In genomic region chr10:80133226-80133849, GRCm38 (mm10) we compare ENCODE assay signal across 9 mouse cellular contexts. TPM values are rescaled to one million over a fixed set of nuclear protein-coding genes. Genes with fewer than 3 reads are reported as not detected.
DNase-seq lines count a peak whose midpoint lies in the region; ATAC-seq and TF ChIP-seq lines count a peak whose summit lies in the region.
"Had no signal": no experiment of that assay in that cellular context is flagged by ENCODE, and none has a peak within 500 bp of the region (broad histone marks: within the 10 kb centered on the region; RNA-seq: fewer than 3 reads in every experiment).

No protein-coding gene starts in this region.

- no peak for TF ChIP-seq POLR2A in bone marrow, adult 2 months (IDR thresholded peaks at IDR 0.05; ENCODE audit: borderline replicate concordance, control insufficient read depth, low read depth, low read length)

- intact Hi-C loops in left cerebral cortex, postnatal 4 days (cut with DNase I): no loop called here

- 0 out of 2 replicates have a peak, but pooled peaks have one; percentile 7 for TF ChIP-seq CTCF in lung, embryonic 14.5 days (IDR thresholded peaks at IDR 0.05; ENCODE audit: low read depth)
- TF ChIP-seq CTCF in bone marrow, adult 2 months (IDR thresholded peaks at IDR 0.05; ENCODE audit: control insufficient read depth, insufficient read depth, low read length): no peak

- no peak overlapping the region for H3K27ac ChIP-seq in lung, embryonic 14.5 days (ENCODE audit: low read depth)
- H3K27ac ChIP-seq in bone marrow, adult 2 months (ENCODE audit: control insufficient read depth, insufficient read depth, low read depth, low read length, poor library complexity): peak overlapping the region; percentile 1; the same call in 1 of the 2 replicates

- 66% methylated on average over 8 of the region's 8 CpGs for WGBS in lung, embryonic 14.5 days
- 35% methylated on average over 8 of the region's 8 CpGs for WGBS in bone marrow, adult 2 months

- H3K9me3 ChIP-seq in lung, embryonic 14.5 days (ENCODE audit: low read depth, low read length): no peaks in the 10 kb centered on the region
- H3K9me3 ChIP-seq: megakaryocyte, embryonic 14.5 days had no signal

- peaks cover 45% of the 10 kb centered on the region for H3K36me3 ChIP-seq in lung, embryonic 14.5 days (ENCODE audit: insufficient read depth)

- ATAC-seq in lung, embryonic 14.5 days (ENCODE audit: insufficient read depth): no peak

- no peak overlapping the region for H3K9ac ChIP-seq in lung, embryonic 14.5 days

- peak; percentile 46 to 66 for DNase-seq in cerebellum, postnatal 25 days
- DNase-seq in cerebellum, adult 11 months: no peak
- no peak for DNase-seq in lung, embryonic 14.5 days
- DNase-seq in lung, postnatal 36 days: no peak
- peak; percentile 59 for DNase-seq in left cerebral cortex, postnatal 4 days
- DNase-seq in urinary bladder, adult 18-20 months (ENCODE audit: low spot score in 2 of 2): no peak
- no peak for DNase-seq in yolk sac, embryonic 10.5 days (ENCODE audit: low spot score)

- H3K4me3 ChIP-seq in lung, embryonic 14.5 days (ENCODE audit: low read depth, low read length): no peak overlapping the region
- H3K4me3 ChIP-seq in bone marrow, adult 2 months (replicated peaks; ENCODE audit: control insufficient read depth, low read depth, low read length): no peak overlapping the region
- H3K4me3 ChIP-seq: megakaryocyte, embryonic 14.5 days had no signal

- peaks cover 32% of the 10 kb centered on the region for H3K27me3 ChIP-seq in lung, embryonic 14.5 days (ENCODE audit: insufficient read depth, low read length)

- peaks cover 3% of the 10 kb centered on the region; the same call in 1 of the 2 replicates for H3K4me1 ChIP-seq in lung, embryonic 14.5 days (ENCODE audit: insufficient read depth)
- peaks cover 4% of the 10 kb centered on the region; the same call in 1 of the 2 replicates for H3K4me1 ChIP-seq in bone marrow, adult 2 months (ENCODE audit: control insufficient read depth, insufficient read depth, low read length)

- no peak overlapping the region for H3K4me2 ChIP-seq in lung, embryonic 14.5 days

RNA-seq across cellular contexts. Expression of gene Atp5d, which starts 5.1 kb away (rescaled TPM):
- polyA plus RNA-seq in lung, embryonic 14.5 days (2014; fragmentation: Nextera tagmentation; extraction: Ambion mirVana): 493 and 529 TPM in 2 replicates
- polyA plus RNA-seq in bone marrow, adult 2 months (2011; ENCODE audit: insufficient read depth, insufficient read length, low replicate concordance, missing spikeins): 131 and 178 TPM in 2 replicates
- 100 to 1,000 TPM; 247 to 270 TPM for total RNA-seq in left cerebral cortex, postnatal 4 days (2021)

RNA-seq across cellular contexts. Expression of gene Cbarp, which starts 7.3 kb away (rescaled TPM):
- polyA plus RNA-seq in lung, embryonic 14.5 days (2014; fragmentation: Nextera tagmentation; extraction: Ambion mirVana): 3.8 and 5.5 TPM in 2 replicates
- 3.4 and 3.7 TPM in 2 replicates for polyA plus RNA-seq in bone marrow, adult 2 months (2011; ENCODE audit: insufficient read depth, insufficient read length, low replicate concordance, missing spikeins)
- total RNA-seq in left cerebral cortex, postnatal 4 days (2021): 100 to 1,000 TPM; 299 to 316 TPM

RNA-seq across cellular contexts. Expression of gene Midn, which starts 14.7 kb away (rescaled TPM):
- 32.6 and 34.2 TPM in 2 replicates for polyA plus RNA-seq in lung, embryonic 14.5 days (2014; fragmentation: Nextera tagmentation; extraction: Ambion mirVana)
- polyA plus RNA-seq in bone marrow, adult 2 months (2011; ENCODE audit: insufficient read depth, insufficient read length, low replicate concordance, missing spikeins): 36.0 and 53.2 TPM in 2 replicates
- 100 to 1,000 TPM; 158 to 163 TPM for total RNA-seq in left cerebral cortex, postnatal 4 days (2021)

RNA-seq across cellular contexts. Expression of gene Stk11, which starts 17.7 kb away (rescaled TPM):
- polyA plus RNA-seq in lung, embryonic 14.5 days (2014; fragmentation: Nextera tagmentation; extraction: Ambion mirVana): 28.7 and 29.7 TPM in 2 replicates
- polyA plus RNA-seq in bone marrow, adult 2 months (2011; ENCODE audit: insufficient read depth, insufficient read length, low replicate concordance, missing spikeins): 197 and 344 TPM in 2 replicates
- total RNA-seq in left cerebral cortex, postnatal 4 days (2021): 100 to 1,000 TPM; 100 to 111 TPM

RNA-seq across cellular contexts. Expression of gene Sbno2, which starts 28.0 kb away (rescaled TPM):
- 13.9 and 16.3 TPM in 2 replicates for polyA plus RNA-seq in lung, embryonic 14.5 days (2014; fragmentation: Nextera tagmentation; extraction: Ambion mirVana)
- polyA plus RNA-seq in bone marrow, adult 2 months (2011; ENCODE audit: insufficient read depth, insufficient read length, low replicate concordance, missing spikeins): 37.6 and 83.8 TPM in 2 replicates
- 10 to 100 TPM; 28.8 to 30.8 TPM for total RNA-seq in left cerebral cortex, postnatal 4 days (2021)

Comparison
In these comparisons a context has a peak if more than half of its experiments do, and no peak if none do; other contexts are left out.
1. DNase-seq: peak in cerebellum, postnatal 25 days (2 of 2) and left cerebral cortex, postnatal 4 days (single experiment); none in cerebellum, adult 11 months (single experiment), lung, embryonic 14.5 days (single experiment), lung, postnatal 36 days (single experiment), urinary bladder, adult 18-20 months (0 of 2) and yolk sac, embryonic 10.5 days (single experiment).